Mouse (Mus musculus) intestine, embryonic 14.5 days (tissue): Measurements from ENCODE around the gene Matk. TPM values are rescaled to one million over a fixed set of nuclear protein-coding genes. Genes with fewer than 3 reads are reported as not detected.
A peak's percentile ranks its signal among the peaks of the same experiment; 100 is the strongest.

Experiments used
- ATAC-seq: fragments of 200-750 bp; cut with Nextera tagmentation; replicated peaks from 2 replicates; pipeline ENCODE4 v1.8.0; 2017; ENCODE audit warnings: low read depth, moderate number of reproducible peaks, moderate TSS enrichment, moderate library complexity; ENCODE audit not compliant: low FRiP score, low TSS enrichment
- DNase-seq: peaks from one replicate; pipeline ENCODE4 v3.0.0-alpha.2; 2018; ENCODE audit warnings: low spot score
- H3K27ac ChIP-seq: fragments of 300-500 bp; sonication (generic); 2 replicates; pipeline ENCODE4 v1.5.1; 2014; ENCODE audit warnings: low read depth, mild to moderate bottlenecking, control low read depth
- H3K27me3 ChIP-seq: fragments of 300-500 bp; sonication (generic); replicated peaks from 2 replicates; pipeline ENCODE4 v1.6.1; 2014; ENCODE audit warnings: low read length, control low read depth; ENCODE audit not compliant: control insufficient read depth, insufficient read depth
- H3K36me3 ChIP-seq: fragments of 300-500 bp; sonication (generic); 2 replicates; pipeline ENCODE4 v1.6.1; 2014; ENCODE audit warnings: low read length, control low read depth; ENCODE audit not compliant: control insufficient read depth, insufficient read depth
- H3K4me1 ChIP-seq: fragments of 300-500 bp; sonication (generic); replicated peaks from 2 replicates; pipeline ENCODE4 v1.6.1; 2014; ENCODE audit warnings: low read length, control low read depth, mixed read lengths; ENCODE audit not compliant: control insufficient read depth, insufficient read depth
- H3K4me2 ChIP-seq: fragments of 300-500 bp; sonication (generic); 2 replicates; pipeline ENCODE4 v1.6.1; 2014; ENCODE audit warnings: low read length
- H3K4me3 ChIP-seq: fragments of 300-500 bp; sonication (generic); 2 replicates; pipeline ENCODE4 v1.5.1; 2014; ENCODE audit warnings: low read depth, low read length, control low read depth, mixed read lengths
- H3K9ac ChIP-seq: fragments of 300-500 bp; sonication (generic); 2 replicates; pipeline ENCODE4 v1.6.1; 2014; ENCODE audit warnings: mild to moderate bottlenecking, low read length
- H3K9me3 ChIP-seq: fragments of 300-500 bp; sonication (generic); 2 replicates; pipeline ENCODE4 v1.6.1; 2016; ENCODE audit warnings: low read length, control low read depth; ENCODE audit not compliant: control insufficient read depth
- WGBS: fragments of 180-500 bp; shearing (Covaris S2); extraction: QIAGEN DNeasy Blood & Tissue Kit; methylation state at CpG from one replicate; pipeline ENCODE4 v1.1.7; 2014; 5-methylcytosine and 5-hydroxymethylcytosine counted together
- polyA plus RNA-seq: library from polyadenylated mRNA; unstranded; fragments of >200 nt; fragmentation: Nextera tagmentation; extraction: Ambion mirVana; gene quantifications from 2 replicates; pipeline ENCODE4 v1.2.1, GENCODE M21; 2014

Matk gene
- polyA plus RNA-seq, 1 experiment from 2014 or later: 2.5 TPM

DNA sequence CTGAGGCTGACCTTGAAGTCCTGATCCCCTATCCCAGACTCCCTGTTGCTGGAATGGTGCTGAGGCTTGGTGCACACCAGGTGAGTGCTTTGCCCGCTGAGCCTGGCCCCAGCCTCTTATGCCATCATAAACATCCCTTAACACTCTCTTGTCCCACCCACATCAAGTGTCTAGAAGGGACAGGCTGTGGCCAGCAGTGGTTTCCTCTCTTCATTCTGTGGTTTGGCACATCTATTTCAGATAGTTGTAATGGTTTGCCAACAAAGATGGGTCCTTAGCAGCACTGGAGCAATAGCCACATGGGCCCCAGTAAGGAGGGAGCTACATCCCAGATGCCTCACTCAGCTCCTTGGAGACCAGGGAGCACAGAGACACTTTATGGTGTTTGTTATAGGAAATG is 2.2 kb downstream of the Matk start:
- ATAC-seq (no peak), DNase-seq (no peak)
- Histone ChIP-seq H3K4me2 (no peak overlapping the region), H3K9me3 (no peaks in the 10 kb centered on the region), H3K4me3 (no peak overlapping the region), H3K27ac (no peak overlapping the region), H3K36me3 (no peaks in the 10 kb centered on the region), H3K4me1 (peaks cover 4% of the 10 kb centered on the region), H3K9ac (no peak overlapping the region), H3K27me3 (peaks cover 76% of the 10 kb centered on the region)
- WGBS: 38% methylated on average over 1 of the region's 1 CpGs

DNA sequence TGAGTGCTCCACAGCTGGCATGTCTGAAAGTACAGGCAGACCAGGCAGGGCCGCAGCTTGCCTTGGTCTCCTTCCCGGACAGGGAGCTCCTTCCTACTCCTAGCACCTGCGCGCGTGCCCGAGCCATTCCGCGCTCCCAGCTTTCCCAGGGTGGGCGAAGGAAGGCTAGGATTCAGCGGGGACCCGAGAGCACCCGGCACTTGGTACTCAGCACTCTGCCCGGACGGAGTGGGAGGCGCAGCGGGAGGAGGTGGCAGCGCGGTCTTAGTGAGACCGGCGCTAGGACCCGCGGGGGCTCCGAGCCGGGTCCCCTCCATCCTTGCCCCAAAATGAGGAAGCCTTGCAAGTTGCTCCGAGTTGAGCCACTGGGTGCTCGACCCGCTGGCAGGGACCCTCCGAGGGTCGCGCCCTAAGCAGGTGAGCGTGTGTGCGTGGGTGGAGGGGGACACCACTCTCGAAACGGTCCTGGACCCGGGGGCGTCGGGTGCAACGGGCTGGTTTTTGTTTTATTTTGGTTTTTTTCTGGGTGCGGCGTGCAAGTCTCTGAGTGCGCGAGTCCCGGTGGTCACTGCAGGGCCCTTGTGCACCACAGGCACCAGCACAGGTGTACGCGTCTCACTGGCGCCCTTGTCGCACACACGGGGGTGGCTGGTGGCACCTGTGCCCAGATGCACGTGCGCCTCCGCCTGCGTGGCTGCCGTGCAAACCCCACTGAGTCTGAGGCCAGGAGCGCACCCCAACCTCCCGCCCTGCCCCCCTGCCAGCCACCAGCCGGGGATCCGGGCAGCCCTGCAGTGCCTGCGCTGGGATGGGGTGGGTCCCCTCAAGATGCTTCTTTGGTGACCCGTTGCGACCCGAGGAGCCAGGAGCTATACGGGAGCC is 4.7 kb downstream of the Matk start:
- peaks cover 4% of the 10 kb centered on the region for H3K4me1 ChIP-seq
- H3K9me3 ChIP-seq: peaks cover 5% of the 10 kb centered on the region; the same call in 1 of the 2 replicates
- no peak for ATAC-seq
- 0 out of 2 replicates have a peak overlapping the region, but pooled peaks have one; percentile 17 for H3K9ac ChIP-seq
- WGBS: 3% methylated on average over 62 of the region's 62 CpGs
- no peak overlapping the region for H3K27ac ChIP-seq
- H3K4me2 ChIP-seq: peak overlapping the region; percentile 62
- peaks cover 68% of the 10 kb centered on the region for H3K27me3 ChIP-seq
- H3K36me3 ChIP-seq: no peaks in the 10 kb centered on the region
- peak; percentile 72 for DNase-seq
- H3K4me3 ChIP-seq: peak overlapping the region; percentile 31

DNA sequence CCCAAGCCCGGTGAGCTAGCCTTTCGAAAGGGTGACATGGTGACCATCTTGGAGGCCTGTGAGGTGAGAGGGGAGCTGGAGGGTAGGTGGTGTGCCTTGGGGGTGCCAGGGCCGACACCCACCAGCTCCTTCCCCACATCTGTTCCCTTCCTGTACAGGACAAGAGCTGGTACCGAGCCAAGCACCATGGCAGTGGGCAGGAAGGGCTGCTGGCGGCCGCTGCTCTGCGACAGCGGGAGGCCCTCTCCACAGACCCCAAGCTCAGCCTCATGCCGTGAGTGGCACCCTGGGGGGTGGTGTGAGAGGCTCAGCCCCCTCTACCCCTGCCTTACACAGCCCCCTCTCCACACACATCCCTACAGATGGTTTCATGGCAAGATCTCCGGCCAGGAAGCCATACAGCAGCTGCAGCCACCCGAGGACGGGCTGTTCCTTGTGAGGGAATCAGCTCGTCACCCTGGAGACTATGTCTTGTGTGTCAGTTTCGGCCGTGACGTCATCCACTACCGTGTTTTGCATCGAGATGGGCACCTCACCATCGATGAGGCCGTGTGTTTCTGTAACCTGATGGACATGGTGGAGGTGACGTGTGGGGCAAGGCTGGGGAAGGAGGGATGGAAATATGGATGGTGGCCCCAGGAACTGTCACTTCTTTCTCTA is 6.6 kb downstream of the Matk start:
- 43% methylated on average over 21 of the region's 21 CpGs for WGBS
- H3K9me3 ChIP-seq: peaks cover 5% of the 10 kb centered on the region; the same call in 1 of the 2 replicates
- no peak overlapping the region for H3K27ac ChIP-seq
- H3K9ac ChIP-seq: no peak overlapping the region
- no peaks in the 10 kb centered on the region for H3K4me1 ChIP-seq
- DNase-seq (no peak), ATAC-seq (no peak)
- H3K4me2 ChIP-seq: no peak overlapping the region
- H3K27me3 ChIP-seq: peaks cover 48% of the 10 kb centered on the region
- H3K4me3 ChIP-seq: no peak overlapping the region
- H3K36me3 ChIP-seq: peaks cover 16% of the 10 kb centered on the region

DNA sequence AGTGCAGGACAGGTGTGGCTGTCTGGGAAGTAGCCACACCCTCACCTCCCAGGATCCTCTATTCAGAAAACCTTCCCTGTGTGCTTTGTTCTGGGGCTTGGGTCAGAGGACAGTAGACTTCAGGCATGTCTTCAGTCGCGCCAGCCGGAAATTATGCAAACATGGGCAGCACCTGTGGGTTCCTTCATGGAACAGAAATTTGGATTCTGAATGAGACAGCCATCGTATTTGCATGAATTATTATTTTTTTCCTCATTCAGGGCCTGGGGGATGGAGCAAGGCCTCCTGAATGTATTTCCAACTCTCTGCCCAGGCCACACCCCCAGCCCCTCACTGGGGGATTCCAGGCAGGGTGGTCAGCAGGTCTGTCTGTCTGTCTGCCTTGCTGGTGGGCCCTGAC is 8.3 kb downstream of the Matk start:
- ATAC-seq (no peak), DNase-seq (no peak)
- Histone ChIP-seq H3K27ac (no peak overlapping the region), H3K9me3 (peaks cover 5% of the 10 kb centered on the region; the same call in 1 of the 2 replicates), H3K27me3 (peaks cover 40% of the 10 kb centered on the region), H3K4me2 (no peak overlapping the region), H3K36me3 (peaks cover 27% of the 10 kb centered on the region), H3K9ac (no peak overlapping the region), H3K4me3 (no peak overlapping the region), H3K4me1 (peaks cover 3% of the 10 kb centered on the region; the same call in 1 of the 2 replicates)
- 92% methylated on average over 4 of the region's 4 CpGs for WGBS

DNA sequence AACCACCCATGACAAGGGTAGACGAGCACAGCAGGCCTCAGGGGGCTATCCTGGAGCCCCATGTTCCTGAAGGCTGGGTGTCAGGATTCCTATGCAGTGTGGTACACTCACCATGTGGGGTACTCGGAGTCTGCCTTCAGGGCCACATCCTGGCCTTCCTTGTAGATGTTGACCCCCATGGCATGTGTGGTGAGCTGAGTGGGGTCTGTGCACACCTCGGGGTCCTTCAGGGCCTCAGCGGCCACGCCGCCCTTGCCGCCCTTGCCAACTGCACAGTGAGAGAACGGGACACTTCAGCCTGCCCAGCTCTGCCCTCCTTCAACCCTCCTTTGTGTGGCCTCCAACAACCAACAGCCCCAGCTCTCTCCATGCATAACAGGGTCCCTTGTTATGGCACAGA is 12.8 kb downstream of the Matk start:
- Histone ChIP-seq H3K36me3 (peaks cover 28% of the 10 kb centered on the region), H3K27ac (no peak overlapping the region), H3K4me1 (peaks cover 12% of the 10 kb centered on the region; the same call in 1 of the 2 replicates), H3K9ac (peak overlapping the region; percentile 64), H3K27me3 (no peaks in the 10 kb centered on the region), H3K4me3 (peak overlapping the region; percentile 58), H3K4me2 (peak overlapping the region; percentile 71), H3K9me3 (peaks cover under 1% of the 10 kb centered on the region; the same call in 1 of the 2 replicates)
- 95% methylated on average over 8 of the region's 8 CpGs for WGBS
- DNase-seq (no peak), ATAC-seq (no peak)

DNA sequence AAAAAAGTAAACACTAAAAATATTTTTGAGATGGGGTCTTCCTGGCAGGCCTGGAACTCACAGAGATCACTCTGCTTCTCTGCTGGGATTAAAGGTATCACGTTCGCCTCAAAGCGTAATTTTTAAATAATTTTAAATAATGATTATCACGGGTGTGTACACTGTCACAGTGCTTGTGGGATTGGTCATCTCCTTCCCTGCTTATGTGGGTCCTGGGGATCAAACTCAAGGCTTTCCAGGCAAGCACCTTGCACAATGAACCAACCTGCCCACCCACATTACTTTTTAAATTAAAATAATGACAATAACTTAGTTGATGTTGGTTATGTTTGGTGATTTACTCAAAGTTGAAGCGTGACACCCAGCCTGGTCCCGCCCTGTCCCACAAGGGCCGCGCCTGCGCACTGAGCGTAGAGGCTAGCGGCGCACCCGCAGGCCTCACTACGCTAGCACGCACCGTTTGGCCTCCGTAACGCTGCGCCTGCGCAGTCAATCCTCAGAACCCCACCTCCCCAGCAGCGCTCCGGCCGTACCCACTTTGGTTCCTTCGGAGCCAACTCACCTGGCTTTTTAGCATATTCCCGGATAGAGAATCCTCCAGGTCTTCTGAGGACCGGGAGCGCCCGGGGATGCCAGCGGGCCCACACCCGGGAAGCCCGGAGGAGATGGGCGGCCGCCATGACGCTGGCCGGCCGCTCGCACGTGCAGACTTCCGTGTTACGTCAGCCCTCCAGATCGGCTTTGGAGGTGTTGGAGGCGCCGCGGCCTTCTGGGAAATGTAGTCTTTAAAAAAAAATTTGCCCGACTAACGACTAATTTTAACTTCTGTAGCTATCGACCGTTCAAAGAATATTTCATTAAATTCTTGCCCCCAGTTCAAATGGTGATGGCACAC is 13.7 kb downstream of the Matk start, which contains the start of the genes Mrpl54 and Apba3:
Gene Mrpl54, minus strand, starts transcription at position 724 of the 895 bp plus-strand sequence.
Gene Apba3, plus strand, starts transcription at position 750 of the 895 bp plus-strand sequence.
- Histone ChIP-seq H3K4me3 (peak within 1 kb of the TSS; percentile 70), H3K27me3 (no peaks in the 10 kb centered on the region), H3K27ac (peak within 1 kb of the TSS; percentile 80), H3K9me3 (no peaks in the 10 kb centered on the region), H3K4me1 (peaks cover 12% of the 10 kb centered on the region; the same call in 1 of the 2 replicates), H3K4me2 (peak within 1 kb of the TSS; percentile 71), H3K9ac (peak within 1 kb of the TSS; percentile 64), H3K36me3 (peaks cover 37% of the 10 kb centered on the region)
- ATAC-seq (peak; percentile 90), DNase-seq (peak; percentile 99)
- WGBS: under 1% methylated on average over 48 of the region's 48 CpGs

DNA sequence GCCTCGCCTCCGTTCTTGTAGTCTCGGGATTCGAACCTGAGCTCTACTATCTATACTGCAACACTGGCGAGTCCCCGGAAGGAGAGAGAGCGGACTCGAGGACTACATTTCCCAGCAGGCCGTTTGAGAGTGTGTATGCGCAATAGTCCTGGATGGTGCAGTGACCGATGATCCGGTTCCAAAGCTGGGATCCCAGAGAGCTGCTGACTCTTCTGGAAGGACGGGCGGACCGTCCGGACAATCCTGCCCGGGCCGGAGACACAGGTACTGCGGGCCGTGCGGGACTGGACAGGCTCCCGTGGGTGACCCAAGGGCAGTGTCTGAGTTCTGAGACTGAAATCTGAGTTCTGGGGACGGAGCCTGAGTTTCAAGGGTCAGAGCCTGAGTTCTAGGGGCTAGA is 15.3 kb downstream of the Matk start:
- WGBS: 3% methylated on average over 23 of the region's 23 CpGs
- H3K4me1 ChIP-seq: peaks cover 12% of the 10 kb centered on the region; the same call in 1 of the 2 replicates
- ATAC-seq (peak; percentile 34; the same call in 1 of the 2 replicates), DNase-seq (peak; percentile 86)
- no peaks in the 10 kb centered on the region for H3K27me3 ChIP-seq
- peak overlapping the region; percentile 70 for H3K4me3 ChIP-seq
- H3K9ac ChIP-seq: peak overlapping the region; percentile 78
- peak overlapping the region; percentile 60 for H3K4me2 ChIP-seq
- H3K27ac ChIP-seq: no peak overlapping the region
- H3K9me3 ChIP-seq: no peaks in the 10 kb centered on the region
- peaks cover 50% of the 10 kb centered on the region for H3K36me3 ChIP-seq
